Mouse (Mus musculus): ENCODE results near the gene Rsl24d1. TPM values are rescaled to one million over a fixed set of nuclear protein-coding genes. Genes with fewer than 3 reads are reported as not detected.

The Rsl24d1 gene
- polyA plus RNA-seq, 1 experiment from 2014 or later: 33.3 TPM

GRCm38 (mm10) chr9:73157968-73158367 is 44.7 kb downstream of the Rsl24d1 start:
- Histone ChIP-seq H3K4me3 (ENCODE audit: low read depth, low read length) (no peak overlapping the region), H3K9ac (ENCODE audit: low read depth, low read length) (no peak overlapping the region), H3K4me2 (ENCODE audit: low read depth, low read length) (no peak overlapping the region), H3K4me1 (ENCODE audit: control insufficient read depth, low read depth, low read length) (no peaks in the 10 kb centered on the region), H3K36me3 (ENCODE audit: control insufficient read depth, insufficient read depth) (no peaks in the 10 kb centered on the region), H3K27me3 (ENCODE audit: control insufficient read depth, insufficient read depth, low read depth, low read length) (no peaks in the 10 kb centered on the region), H3K9me3 (replicated peaks; ENCODE audit: control insufficient read depth, low read length) (peaks cover 6% of the 10 kb centered on the region), H3K27ac (ENCODE audit: low read length) (no peak overlapping the region)
- 64% methylated on average over 4 of the region's 4 CpGs for WGBS (ENCODE audit: insufficient replicate concordance)
- no peak for ATAC-seq (ENCODE audit: low read depth)

- no peaks in the 10 kb centered on the region for H3K27me3 ChIP-seq (ENCODE audit: control insufficient read depth, insufficient read depth, low read depth, low read length)
- H3K4me3 ChIP-seq (ENCODE audit: low read depth, low read length): no peak overlapping the region
- 32% methylated on average over 1 of the region's 1 CpGs for WGBS (ENCODE audit: insufficient replicate concordance)
- H3K36me3 ChIP-seq (ENCODE audit: control insufficient read depth, insufficient read depth): no peaks in the 10 kb centered on the region
- ATAC-seq (ENCODE audit: low read depth): no peak
- no peak overlapping the region for H3K9ac ChIP-seq (ENCODE audit: low read depth, low read length)
- H3K4me1 ChIP-seq (ENCODE audit: control insufficient read depth, low read depth, low read length): no peaks in the 10 kb centered on the region
- no peak overlapping the region for H3K4me2 ChIP-seq (ENCODE audit: low read depth, low read length)
- peaks cover 6% of the 10 kb centered on the region for H3K9me3 ChIP-seq (replicated peaks; ENCODE audit: control insufficient read depth, low read length)
- H3K27ac ChIP-seq (ENCODE audit: low read length): no peak overlapping the region
These were observed 46.0 kb downstream of the Rsl24d1 start for GRCm38 (mm10) chr9:73159265-73159664.

- Histone ChIP-seq H3K4me3 (ENCODE audit: low read depth, low read length) (peak overlapping the region; percentile 22), H3K9me3 (replicated peaks; ENCODE audit: control insufficient read depth, low read length) (peaks cover 5% of the 10 kb centered on the region), H3K27ac (ENCODE audit: low read length) (no peak overlapping the region), H3K27me3 (ENCODE audit: control insufficient read depth, insufficient read depth, low read depth, low read length) (no peaks in the 10 kb centered on the region), H3K4me2 (ENCODE audit: low read depth, low read length) (peak overlapping the region; percentile 38; the same call in 1 of the 2 replicates), H3K36me3 (ENCODE audit: control insufficient read depth, insufficient read depth) (no peaks in the 10 kb centered on the region), H3K4me1 (ENCODE audit: control insufficient read depth, low read depth, low read length) (no peaks in the 10 kb centered on the region), H3K9ac (ENCODE audit: low read depth, low read length) (no peak overlapping the region)
- ATAC-seq (ENCODE audit: low read depth): no peak
- WGBS (ENCODE audit: insufficient replicate concordance): 17% methylated on average over 26 of the region's 26 CpGs
These were observed 49.5 kb downstream of the Rsl24d1 start for GRCm38 (mm10) chr9:73162571-73163333.

GRCm38 (mm10) chr9:73165631-73166030 is 52.4 kb downstream of the Rsl24d1 start:
- H3K27me3 ChIP-seq (ENCODE audit: control insufficient read depth, insufficient read depth, low read depth, low read length): no peaks in the 10 kb centered on the region
- no peaks in the 10 kb centered on the region for H3K36me3 ChIP-seq (ENCODE audit: control insufficient read depth, insufficient read depth)
- H3K4me2 ChIP-seq (ENCODE audit: low read depth, low read length): no peak overlapping the region
- H3K9me3 ChIP-seq (replicated peaks; ENCODE audit: control insufficient read depth, low read length): no peaks in the 10 kb centered on the region; the same call in 1 of the 2 replicates
- H3K4me1 ChIP-seq (ENCODE audit: control insufficient read depth, low read depth, low read length): no peaks in the 10 kb centered on the region
- no peak for ATAC-seq (ENCODE audit: low read depth)
- H3K4me3 ChIP-seq (ENCODE audit: low read depth, low read length): no peak overlapping the region
- no peak overlapping the region for H3K27ac ChIP-seq (ENCODE audit: low read length)
- WGBS (ENCODE audit: insufficient replicate concordance): 68% methylated on average over 4 of the region's 4 CpGs
- H3K9ac ChIP-seq (ENCODE audit: low read depth, low read length): no peak overlapping the region

Other genes starting within 250 kb of the Rsl24d1 start
- 0.08 TPM in 2 replicates for gene Pygo1, start 187.8 kb upstream of the Rsl24d1 start, polyA plus RNA-seq (2015; fragmentation: Nextera tagmentation; extraction: Ambion mirVana)
- gene Dyx1c1, start 154.6 kb upstream of the Rsl24d1 start, polyA plus RNA-seq (2015; fragmentation: Nextera tagmentation; extraction: Ambion mirVana): 0.05 and 0.06 TPM in 2 replicates
- gene Gm44503, start 154.6 kb upstream of the Rsl24d1 start, polyA plus RNA-seq (2015; fragmentation: Nextera tagmentation; extraction: Ambion mirVana): not detected in 2 replicates
- 2.2 and 2.5 TPM in 2 replicates for gene Ccpg1os, start 128.0 kb upstream of the Rsl24d1 start, polyA plus RNA-seq (2015; fragmentation: Nextera tagmentation; extraction: Ambion mirVana)
- gene Ccpg1, start 128.0 kb upstream of the Rsl24d1 start, polyA plus RNA-seq (2015; fragmentation: Nextera tagmentation; extraction: Ambion mirVana): 11.3 and 13.3 TPM in 2 replicates
- 4.7 and 5.0 TPM in 2 replicates for gene Pigb, start 73.0 kb upstream of the Rsl24d1 start, polyA plus RNA-seq (2015; fragmentation: Nextera tagmentation; extraction: Ambion mirVana)
- gene Rab27a, start 68.6 kb upstream of the Rsl24d1 start, polyA plus RNA-seq (2015; fragmentation: Nextera tagmentation; extraction: Ambion mirVana): 6.7 and 6.8 TPM in 2 replicates
- 0.05 and 0.08 TPM in 2 replicates for gene Khdc3, start 11.6 kb upstream of the Rsl24d1 start, polyA plus RNA-seq (2015; fragmentation: Nextera tagmentation; extraction: Ambion mirVana)
- not detected in 2 replicates for gene Gm20509, start 11.0 kb upstream of the Rsl24d1 start, polyA plus RNA-seq (2015; fragmentation: Nextera tagmentation; extraction: Ambion mirVana)